Mouse (Mus musculus): Measurements from ENCODE around the gene Gpat3. TPM values are rescaled to one million over a fixed set of nuclear protein-coding genes. Genes with fewer than 3 reads are reported as not detected.

The Gpat3 gene
- 1.4 and 1.9 TPM in 2 replicates for polyA plus RNA-seq (2014; fragmentation: Nextera tagmentation; extraction: Ambion mirVana)

DNA sequence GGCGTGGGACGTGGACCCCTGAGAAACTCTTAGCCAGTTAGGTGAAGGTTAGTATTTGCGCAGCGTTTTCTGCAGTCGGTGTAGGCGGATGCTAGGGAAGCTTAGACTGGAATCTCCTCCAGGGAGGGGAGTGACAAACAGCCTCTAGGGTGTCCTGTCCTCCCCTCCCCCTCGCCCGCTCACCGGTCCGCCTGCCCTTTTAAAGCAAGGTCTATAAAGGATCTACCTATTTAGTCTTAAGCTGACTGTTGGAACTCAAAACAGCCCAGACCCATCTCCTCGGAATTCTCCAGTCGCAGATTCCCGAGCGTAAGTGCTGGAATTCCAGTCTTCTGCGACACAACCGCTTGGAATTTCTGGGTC is at the start of gene Gpat3:
Gene Gpat3 (plus strand): TSS at position 229 of the 363 bp plus-strand sequence.
- Histone ChIP-seq H3K9ac (peak within 1 kb of the TSS; percentile 47), H3K4me2 (replicated peaks) (peak within 1 kb of the TSS; percentile 82), H3K27ac (no peak within 1 kb of the TSS), H3K36me3 (replicated peaks; ENCODE audit: control insufficient read depth, insufficient read depth) (no peaks in the 10 kb centered on the region), H3K27me3 (ENCODE audit: control insufficient read depth, insufficient read depth, low read length) (peaks cover 64% of the 10 kb centered on the region), H3K4me1 (replicated peaks; ENCODE audit: control insufficient read depth, insufficient read depth, low read length) (peaks cover 14% of the 10 kb centered on the region), H3K4me3 (replicated peaks; ENCODE audit: low read length) (peak within 1 kb of the TSS; percentile 42), H3K9me3 (ENCODE audit: control insufficient read depth, low read length) (0 out of 2 replicates have a peak, but pooled peaks cover 8% of the 10 kb centered on the region)
- no peak for DNase-seq (ENCODE audit: low spot score)
- no peak for ATAC-seq (ENCODE audit: low FRiP score)
- WGBS = under 1% methylated on average over 16 of the region's 16 CpGs

DNA sequence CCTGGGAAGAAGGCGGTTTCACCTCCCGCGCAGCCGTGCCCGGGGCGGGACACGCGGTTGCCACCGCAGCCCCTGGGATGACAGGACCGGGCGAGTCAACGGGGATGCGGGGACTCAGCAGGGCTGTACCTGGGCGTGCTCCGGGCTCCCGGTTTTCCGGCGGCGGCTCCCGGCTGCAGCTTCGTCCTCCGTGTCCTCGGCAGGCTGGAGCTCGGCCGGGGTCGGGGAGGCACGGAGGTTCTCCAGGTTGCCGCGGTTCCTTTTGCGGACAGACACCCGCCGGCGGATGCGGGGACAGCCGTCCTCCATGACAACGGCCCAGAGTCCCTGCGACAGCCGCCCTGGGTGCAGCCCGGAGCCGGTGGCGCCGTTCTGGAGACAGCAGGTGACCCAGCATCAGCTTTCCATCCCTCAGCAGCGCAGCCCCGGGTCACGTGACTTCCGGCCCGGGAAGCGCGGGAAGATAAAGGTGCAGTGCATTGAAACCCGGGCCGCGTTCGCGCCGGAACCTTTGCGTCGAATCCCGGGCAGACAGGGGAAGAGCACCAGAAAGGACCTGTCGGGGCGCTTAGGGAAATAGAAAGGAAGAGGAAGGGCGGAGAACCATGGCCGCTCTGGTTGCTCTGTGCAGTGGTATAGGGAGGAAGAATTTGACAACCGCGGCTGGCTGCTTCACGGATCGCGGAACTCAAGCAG is 47.2 kb upstream of the Gpat3 start, which contains the start of the genes Helq and Mrps18c:
Gene Helq (minus strand): TSS at position 434 of the 696 bp plus-strand sequence.
Gene Mrps18c (plus strand): TSS at position 463 of the 696 bp plus-strand sequence.
- DNase-seq (ENCODE audit: low spot score) (peak; percentile 90), ATAC-seq (ENCODE audit: low FRiP score) (peak; percentile 97)
- H3K4me2 ChIP-seq (replicated peaks) = peak within 1 kb of the TSS; percentile 89
- peaks cover 14% of the 10 kb centered on the region for H3K4me1 ChIP-seq (replicated peaks; ENCODE audit: control insufficient read depth, insufficient read depth, low read length)
- H3K9ac ChIP-seq = peak within 1 kb of the TSS; percentile 89
- H3K4me3 ChIP-seq (replicated peaks; ENCODE audit: low read length) = peak within 1 kb of the TSS; percentile 89
- no peaks in the 10 kb centered on the region for H3K27me3 ChIP-seq (ENCODE audit: control insufficient read depth, insufficient read depth, low read length)
- H3K27ac ChIP-seq = peak within 1 kb of the TSS; percentile 68
- peaks cover 51% of the 10 kb centered on the region for H3K36me3 ChIP-seq (replicated peaks; ENCODE audit: control insufficient read depth, insufficient read depth)
- under 1% methylated on average over 67 of the region's 67 CpGs for WGBS
- no peaks in the 10 kb centered on the region for H3K9me3 ChIP-seq (ENCODE audit: control insufficient read depth, low read length)

DNA sequence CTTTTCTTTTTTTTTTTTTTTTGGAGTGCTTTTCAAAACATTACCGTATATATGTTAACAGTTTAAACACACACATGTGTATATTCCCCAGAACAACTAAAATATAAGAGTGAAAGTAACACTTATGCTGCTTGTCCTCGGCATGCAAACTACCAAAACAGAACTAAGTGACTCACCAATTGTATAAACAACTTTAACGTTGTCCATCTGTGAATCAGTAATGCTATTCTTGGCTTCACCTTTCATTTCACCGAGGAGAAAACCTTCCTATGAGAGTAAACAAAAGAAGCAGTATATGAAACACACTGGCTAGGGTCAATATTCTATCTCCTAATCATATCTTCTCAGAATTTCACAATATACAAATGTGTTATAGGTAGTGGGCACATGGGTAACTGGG is 27.2 kb upstream of the Gpat3 start:
- Histone ChIP-seq H3K4me3 (replicated peaks; ENCODE audit: low read length) (no peak overlapping the region), H3K9ac (no peak overlapping the region), H3K27me3 (ENCODE audit: control insufficient read depth, insufficient read depth, low read length) (no peaks in the 10 kb centered on the region), H3K27ac (no peak overlapping the region), H3K4me2 (replicated peaks) (no peak overlapping the region), H3K9me3 (ENCODE audit: control insufficient read depth, low read length) (no peaks in the 10 kb centered on the region), H3K4me1 (replicated peaks; ENCODE audit: control insufficient read depth, insufficient read depth, low read length) (0 out of 2 replicates have a peak, but pooled peaks cover 12% of the 10 kb centered on the region), H3K36me3 (replicated peaks; ENCODE audit: control insufficient read depth, insufficient read depth) (peaks cover 14% of the 10 kb centered on the region)
- WGBS = 93% methylated on average over 4 of the region's 4 CpGs
- ATAC-seq (ENCODE audit: low FRiP score) = no peak
- no peak for DNase-seq (ENCODE audit: low spot score)

DNA sequence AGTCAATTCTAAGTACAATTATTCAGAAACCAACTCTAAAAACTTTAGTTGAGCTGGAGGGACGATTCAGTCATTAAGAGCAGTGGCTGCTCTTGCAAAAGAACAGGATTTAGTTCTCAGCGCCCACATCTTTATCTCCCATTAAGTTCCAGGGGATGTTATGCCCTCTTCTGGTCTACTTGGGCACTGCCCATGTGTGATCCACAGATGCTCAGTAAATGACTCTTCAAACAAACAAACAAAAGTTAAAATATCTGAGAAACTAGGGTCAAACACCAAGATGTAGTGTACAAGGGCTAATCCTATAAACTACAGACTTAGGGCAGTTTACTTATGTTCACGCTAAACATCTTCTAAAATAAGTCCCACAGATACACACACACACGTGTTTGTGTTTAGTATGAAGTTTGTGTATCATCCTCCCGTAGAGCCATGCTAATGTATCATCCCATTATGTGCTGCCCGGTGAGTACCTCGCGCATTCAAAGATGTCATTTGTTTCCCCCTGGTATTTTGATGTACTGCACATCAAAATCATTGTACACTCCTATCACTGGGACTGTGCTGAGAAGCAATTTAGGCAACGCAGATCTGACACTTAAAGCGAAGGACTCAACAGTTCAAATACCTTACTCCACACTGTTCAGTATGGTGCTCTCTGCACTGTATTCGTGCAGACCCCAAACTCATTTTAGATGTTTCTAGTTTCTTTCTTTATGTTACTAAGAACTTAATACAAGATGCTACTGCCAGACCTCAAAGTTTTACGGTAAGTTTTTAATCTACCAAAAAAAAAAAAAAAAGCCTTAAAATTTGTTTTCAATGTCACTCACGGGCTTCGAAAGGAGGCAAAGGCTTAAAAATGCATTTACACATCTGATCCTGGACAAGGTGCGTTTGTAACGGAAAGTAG is 25.7 kb upstream of the Gpat3 start:
- Histone ChIP-seq H3K36me3 (replicated peaks; ENCODE audit: control insufficient read depth, insufficient read depth) (peaks cover 9% of the 10 kb centered on the region), H3K4me3 (replicated peaks; ENCODE audit: low read length) (peak overlapping the region; percentile 77), H3K4me1 (replicated peaks; ENCODE audit: control insufficient read depth, insufficient read depth, low read length) (0 out of 2 replicates have a peak, but pooled peaks cover 12% of the 10 kb centered on the region), H3K4me2 (replicated peaks) (peak overlapping the region; percentile 85), H3K27me3 (ENCODE audit: control insufficient read depth, insufficient read depth, low read length) (no peaks in the 10 kb centered on the region), H3K9me3 (ENCODE audit: control insufficient read depth, low read length) (no peaks in the 10 kb centered on the region), H3K9ac (peak overlapping the region; percentile 86), H3K27ac (peak overlapping the region; percentile 78; the same call in 1 of the 2 replicates)
- DNase-seq (ENCODE audit: low spot score) = no peak
- WGBS = 25% methylated on average over 16 of the region's 16 CpGs
- 0 out of 2 replicates have a peak, but pooled peaks have one; percentile 2 for ATAC-seq (ENCODE audit: low FRiP score)

DNA sequence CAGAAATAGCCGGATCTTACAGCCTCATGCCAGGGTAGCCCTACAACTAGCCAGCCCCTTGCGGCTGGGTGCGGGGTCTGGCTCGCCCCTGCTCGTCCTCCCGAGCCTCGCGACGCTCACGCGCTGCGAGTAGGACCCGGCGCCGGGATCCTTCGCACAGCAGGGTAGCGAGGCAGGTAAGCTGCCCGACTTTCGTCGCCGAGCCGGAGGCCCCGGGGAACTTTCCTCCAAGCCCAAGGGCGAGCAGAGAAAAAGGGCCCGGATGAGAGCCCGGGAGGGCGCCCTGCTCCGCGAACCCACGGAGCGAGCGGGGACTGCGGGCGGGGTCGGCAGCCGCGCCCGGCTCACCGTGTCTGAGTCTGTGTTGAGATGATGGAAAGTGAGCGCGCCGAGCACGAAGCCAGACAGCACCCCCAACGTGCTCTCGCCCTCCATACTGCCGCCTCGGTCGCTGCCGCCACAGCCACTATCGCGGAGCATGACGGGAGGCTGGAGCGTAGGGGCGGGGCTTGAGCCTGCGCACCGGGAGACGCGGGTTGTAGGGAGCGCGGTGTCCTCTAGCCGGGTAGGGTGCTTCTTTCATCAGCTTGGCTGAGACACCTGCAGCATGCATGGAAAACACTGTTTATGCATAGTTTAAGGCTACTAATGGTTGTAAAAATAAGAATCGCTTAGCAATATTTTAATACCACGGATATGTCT is 24.9 kb upstream of the Gpat3 start, which contains the start of gene Abraxas1:
Gene Abraxas1 (minus strand): TSS at position 483 of the 702 bp plus-strand sequence.
- peak within 1 kb of the TSS; percentile 77 for H3K4me3 ChIP-seq (replicated peaks; ENCODE audit: low read length)
- peak within 1 kb of the TSS; percentile 85 for H3K4me2 ChIP-seq (replicated peaks)
- peak; percentile 86 for DNase-seq (ENCODE audit: low spot score)
- peak within 1 kb of the TSS; percentile 78 for H3K27ac ChIP-seq
- WGBS = under 1% methylated on average over 63 of the region's 63 CpGs
- H3K36me3 ChIP-seq (replicated peaks; ENCODE audit: control insufficient read depth, insufficient read depth) = peaks cover 6% of the 10 kb centered on the region; the same call in 1 of the 2 replicates
- H3K9ac ChIP-seq = peak within 1 kb of the TSS; percentile 86
- no peaks in the 10 kb centered on the region for H3K9me3 ChIP-seq (ENCODE audit: control insufficient read depth, low read length)
- 0 out of 2 replicates have a peak, but pooled peaks cover 12% of the 10 kb centered on the region for H3K4me1 ChIP-seq (replicated peaks; ENCODE audit: control insufficient read depth, insufficient read depth, low read length)
- peak; percentile 97 for ATAC-seq (ENCODE audit: low FRiP score)
- H3K27me3 ChIP-seq (ENCODE audit: control insufficient read depth, insufficient read depth, low read length) = no peaks in the 10 kb centered on the region

DNA sequence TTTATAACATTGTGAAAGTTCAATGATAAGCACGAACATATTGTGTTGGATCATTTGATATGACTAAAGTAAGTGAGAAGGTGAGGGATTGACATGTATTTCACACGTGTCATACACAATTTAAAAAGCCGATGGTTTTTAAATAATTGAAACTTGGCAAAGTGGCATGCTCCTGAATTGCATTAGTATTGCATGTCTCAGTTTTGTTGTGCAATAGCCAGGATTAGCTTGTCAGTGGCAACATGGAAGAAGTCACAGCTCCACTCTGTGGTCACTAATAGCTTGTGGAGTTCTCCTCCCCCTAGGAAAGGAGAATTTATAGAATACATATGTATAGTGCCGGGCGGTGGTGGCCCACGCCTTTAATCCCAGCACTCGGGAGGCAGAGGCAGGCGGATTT is 24.1 kb upstream of the Gpat3 start:
- peak overlapping the region; percentile 77 for H3K4me3 ChIP-seq (replicated peaks; ENCODE audit: low read length)
- ATAC-seq (ENCODE audit: low FRiP score) (no peak), DNase-seq (ENCODE audit: low spot score) (no peak)
- H3K9me3 ChIP-seq (ENCODE audit: control insufficient read depth, low read length) = no peaks in the 10 kb centered on the region
- H3K27me3 ChIP-seq (ENCODE audit: control insufficient read depth, insufficient read depth, low read length) = no peaks in the 10 kb centered on the region
- no peak overlapping the region for H3K27ac ChIP-seq
- 0 out of 2 replicates have a peak, but pooled peaks cover 12% of the 10 kb centered on the region for H3K4me1 ChIP-seq (replicated peaks; ENCODE audit: control insufficient read depth, insufficient read depth, low read length)
- peaks cover 4% of the 10 kb centered on the region; the same call in 1 of the 2 replicates for H3K36me3 ChIP-seq (replicated peaks; ENCODE audit: control insufficient read depth, insufficient read depth)
- peak overlapping the region; percentile 85 for H3K4me2 ChIP-seq (replicated peaks)
- WGBS = 83% methylated on average over 8 of the region's 8 CpGs
- H3K9ac ChIP-seq = no peak overlapping the region

DNA sequence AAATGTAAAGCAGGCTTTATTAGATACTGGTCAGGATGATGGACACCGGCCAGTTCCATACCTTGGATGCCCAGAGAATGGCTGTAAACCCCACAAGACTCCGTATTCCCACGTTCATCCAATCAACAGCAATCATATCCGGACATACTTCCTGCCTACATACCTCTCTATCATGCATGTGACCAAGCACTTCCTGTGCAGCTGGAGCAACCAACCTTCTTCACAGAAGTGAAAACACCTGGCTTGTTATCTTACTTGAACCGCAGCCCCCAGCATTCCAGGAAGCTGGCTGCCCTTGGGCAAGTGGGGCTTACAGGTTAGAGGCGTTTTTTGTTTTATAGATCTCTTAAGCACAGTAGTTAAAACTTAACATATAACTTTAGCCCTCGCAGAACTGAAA is 22.7 kb upstream of the Gpat3 start:
- 91% methylated on average over 7 of the region's 7 CpGs for WGBS
- ATAC-seq (ENCODE audit: low FRiP score) = no peak
- Histone ChIP-seq H3K4me2 (replicated peaks) (no peak overlapping the region), H3K9me3 (ENCODE audit: control insufficient read depth, low read length) (no peaks in the 10 kb centered on the region), H3K27me3 (ENCODE audit: control insufficient read depth, insufficient read depth, low read length) (no peaks in the 10 kb centered on the region), H3K27ac (no peak overlapping the region), H3K9ac (no peak overlapping the region), H3K36me3 (replicated peaks; ENCODE audit: control insufficient read depth, insufficient read depth) (no peaks in the 10 kb centered on the region), H3K4me3 (replicated peaks; ENCODE audit: low read length) (no peak overlapping the region), H3K4me1 (replicated peaks; ENCODE audit: control insufficient read depth, insufficient read depth, low read length) (0 out of 2 replicates have a peak, but pooled peaks cover 12% of the 10 kb centered on the region)
- DNase-seq (ENCODE audit: low spot score) = no peak

DNA sequence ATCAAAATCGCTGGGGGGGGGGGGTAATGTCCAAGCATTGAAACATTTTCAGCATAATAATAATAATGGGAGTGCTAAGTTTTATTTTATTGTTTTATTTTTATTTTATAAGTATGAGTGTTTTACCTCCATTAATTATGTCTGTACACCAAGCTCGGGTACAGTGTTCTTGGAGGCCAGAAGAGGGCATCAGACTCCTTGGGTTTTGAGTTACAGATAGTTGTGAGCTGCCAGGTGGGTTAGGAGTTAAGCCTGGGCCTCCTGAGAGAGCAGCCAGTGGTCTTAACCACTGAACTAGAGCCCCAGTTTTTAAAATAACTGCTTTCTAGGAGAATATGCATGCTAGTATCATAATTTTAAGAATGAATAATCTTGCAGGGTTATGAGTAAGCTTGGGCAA is 19.5 kb upstream of the Gpat3 start:
- WGBS = 22% methylated on average over 2 of the region's 2 CpGs
- Histone ChIP-seq H3K9ac (no peak overlapping the region), H3K4me2 (replicated peaks) (no peak overlapping the region), H3K9me3 (ENCODE audit: control insufficient read depth, low read length) (no peaks in the 10 kb centered on the region), H3K36me3 (replicated peaks; ENCODE audit: control insufficient read depth, insufficient read depth) (no peaks in the 10 kb centered on the region), H3K4me1 (replicated peaks; ENCODE audit: control insufficient read depth, insufficient read depth, low read length) (0 out of 2 replicates have a peak, but pooled peaks cover 4% of the 10 kb centered on the region), H3K4me3 (replicated peaks; ENCODE audit: low read length) (no peak overlapping the region), H3K27me3 (ENCODE audit: control insufficient read depth, insufficient read depth, low read length) (no peaks in the 10 kb centered on the region), H3K27ac (no peak overlapping the region)
- no peak for ATAC-seq (ENCODE audit: low FRiP score)
- DNase-seq (ENCODE audit: low spot score) = no peak

Measured in hindbrain, embryonic 14.5 days (tissue).